Mouse (Mus musculus) intestine, embryonic 16.5 days (tissue): Measurements from ENCODE around the gene Crocc2. TPM values are rescaled to one million over a fixed set of nuclear protein-coding genes. Genes with fewer than 3 reads are reported as not detected.
A peak's percentile ranks its signal among the peaks of the same experiment; 100 is the strongest.

Experiments used
- ATAC-seq: fragments of 200-750 bp; cut with Nextera tagmentation; 2 replicates; pipeline ENCODE4 v1.8.0; 2017; ENCODE audit warnings: moderate TSS enrichment, moderate library complexity
- H3K27ac ChIP-seq: fragments of 300-500 bp; sonication (generic); 2 replicates; pipeline ENCODE4 v1.5.1; 2014; ENCODE audit warnings: mild to moderate bottlenecking, low read length
- H3K27me3 ChIP-seq: fragments of 300-500 bp; sonication (generic); replicated peaks from 2 replicates; pipeline ENCODE4 v1.6.1; 2014; ENCODE audit warnings: low read length, control low read depth, mixed read lengths; ENCODE audit not compliant: control insufficient read depth, insufficient read depth
- H3K36me3 ChIP-seq: fragments of 300-500 bp; sonication (generic); 2 replicates; pipeline ENCODE4 v1.6.1; 2014; ENCODE audit warnings: low read length, control low read depth; ENCODE audit not compliant: control insufficient read depth, insufficient read depth
- H3K4me1 ChIP-seq: fragments of 300-500 bp; sonication (generic); 2 replicates; pipeline ENCODE4 v1.6.1; 2014; ENCODE audit warnings: low read length, control low read depth, mixed read lengths; ENCODE audit not compliant: control insufficient read depth, insufficient read depth
- H3K4me2 ChIP-seq: fragments of 300-500 bp; sonication (generic); 2 replicates; pipeline ENCODE4 v1.6.1; 2014; ENCODE audit warnings: low read depth, low read length, control low read depth
- H3K4me3 ChIP-seq: fragments of 300-500 bp; sonication (generic); 2 replicates; pipeline ENCODE4 v1.5.1; 2014; ENCODE audit warnings: mild to moderate bottlenecking, low read length
- H3K9ac ChIP-seq: fragments of 300-500 bp; sonication (generic); 2 replicates; pipeline ENCODE4 v1.6.1; 2014; ENCODE audit warnings: low read depth, low read length
- H3K9me3 ChIP-seq: fragments of 300-500 bp; sonication (generic); 2 replicates; pipeline ENCODE4 v1.6.1; 2016; ENCODE audit warnings: low read length, control low read depth; ENCODE audit not compliant: control insufficient read depth
- WGBS: fragments of 180-500 bp; shearing (Covaris S2); extraction: QIAGEN DNeasy Blood & Tissue Kit; methylation state at CpG from one replicate; pipeline ENCODE4 v1.1.7; 2014; 5-methylcytosine and 5-hydroxymethylcytosine counted together
- polyA plus RNA-seq: library from polyadenylated mRNA; unstranded; fragments of >200 nt; fragmentation: Nextera tagmentation; extraction: Ambion mirVana; gene quantifications from 2 replicates; pipeline ENCODE4 v1.2.1, GENCODE M21; 2015

The Crocc2 gene
- polyA plus RNA-seq, result 0.05 and 0.07 TPM in 2 replicates

- Histone ChIP-seq H3K27me3 (no peaks in the 10 kb centered on the region), H3K4me1 (no peaks in the 10 kb centered on the region), H3K4me2 (no peak within 1 kb of the TSS), H3K9ac (no peak within 1 kb of the TSS), H3K9me3 (no peaks in the 10 kb centered on the region), H3K27ac (no peak within 1 kb of the TSS), H3K36me3 (no peaks in the 10 kb centered on the region), H3K4me3 (no peak within 1 kb of the TSS)
- ATAC-seq, result peak; percentile 21; the same call in 1 of the 2 replicates
- WGBS, result 30% methylated on average over 10 of the region's 10 CpGs
These were observed at the start of gene Crocc2 for GRCm38 (mm10) chr1:93168295-93168775. Gene Crocc2 (plus strand): TSS chr1:93168725.

- WGBS, result 48% methylated on average over 4 of the region's 4 CpGs
- H3K4me2 ChIP-seq, result no peak overlapping the region
- H3K27me3 ChIP-seq, result no peaks in the 10 kb centered on the region
- H3K9me3 ChIP-seq, result no peaks in the 10 kb centered on the region
- H3K4me3 ChIP-seq, result no peak overlapping the region
- ATAC-seq, result no peak
- H3K27ac ChIP-seq, result no peak overlapping the region
- H3K9ac ChIP-seq, result no peak overlapping the region
- H3K36me3 ChIP-seq, result no peaks in the 10 kb centered on the region
- H3K4me1 ChIP-seq, result peaks cover 7% of the 10 kb centered on the region
These were observed 49.7 kb upstream of the Crocc2 start for GRCm38 (mm10) chr1:93118816-93119215.

GRCm38 (mm10) chr1:93123179-93123854 is 45.2 kb upstream of the Crocc2 start:
- no peak overlapping the region for H3K4me2 ChIP-seq
- H3K4me3 ChIP-seq, result no peak overlapping the region
- 72% methylated on average over 11 of the region's 11 CpGs for WGBS
- peaks cover 4% of the 10 kb centered on the region; the same call in 1 of the 2 replicates for H3K4me1 ChIP-seq
- no peaks in the 10 kb centered on the region for H3K27me3 ChIP-seq
- ATAC-seq, result no peak
- no peaks in the 10 kb centered on the region for H3K36me3 ChIP-seq
- H3K27ac ChIP-seq, result no peak overlapping the region
- no peak overlapping the region for H3K9ac ChIP-seq
- H3K9me3 ChIP-seq, result no peaks in the 10 kb centered on the region

- no peak overlapping the region for H3K27ac ChIP-seq
- no peak overlapping the region for H3K4me2 ChIP-seq
- no peak overlapping the region for H3K4me3 ChIP-seq
- H3K36me3 ChIP-seq, result no peaks in the 10 kb centered on the region
- ATAC-seq, result no peak
- 63% methylated on average over 8 of the region's 8 CpGs for WGBS
- no peaks in the 10 kb centered on the region for H3K27me3 ChIP-seq
- H3K9me3 ChIP-seq, result no peaks in the 10 kb centered on the region
- H3K9ac ChIP-seq, result no peak overlapping the region
- peaks cover 4% of the 10 kb centered on the region; the same call in 1 of the 2 replicates for H3K4me1 ChIP-seq
These were observed 44.5 kb upstream of the Crocc2 start for GRCm38 (mm10) chr1:93124066-93124465.

GRCm38 (mm10) chr1:93125256-93125655 is 43.3 kb upstream of the Crocc2 start:
- WGBS, result 48% methylated on average over 5 of the region's 5 CpGs
- peak; percentile 39 for ATAC-seq
- no peak overlapping the region for H3K9ac ChIP-seq
- H3K27ac ChIP-seq, result 0 out of 2 replicates have a peak overlapping the region, but pooled peaks have one; percentile 19
- no peaks in the 10 kb centered on the region for H3K9me3 ChIP-seq
- H3K4me1 ChIP-seq, result peaks cover 4% of the 10 kb centered on the region; the same call in 1 of the 2 replicates
- no peak overlapping the region for H3K4me2 ChIP-seq
- no peak overlapping the region for H3K4me3 ChIP-seq
- no peaks in the 10 kb centered on the region for H3K27me3 ChIP-seq
- no peaks in the 10 kb centered on the region for H3K36me3 ChIP-seq

- 83% methylated on average over 8 of the region's 8 CpGs for WGBS
- Histone ChIP-seq H3K4me1 (peaks cover 4% of the 10 kb centered on the region; the same call in 1 of the 2 replicates), H3K9ac (no peak overlapping the region), H3K27me3 (no peaks in the 10 kb centered on the region), H3K9me3 (no peaks in the 10 kb centered on the region), H3K36me3 (no peaks in the 10 kb centered on the region), H3K27ac (no peak overlapping the region), H3K4me2 (no peak overlapping the region), H3K4me3 (no peak overlapping the region)
- no peak for ATAC-seq
These were observed 40.3 kb upstream of the Crocc2 start for GRCm38 (mm10) chr1:93128209-93128608.

GRCm38 (mm10) chr1:93128710-93129349 is 39.7 kb upstream of the Crocc2 start:
- Histone ChIP-seq H3K4me3 (no peak overlapping the region), H3K27ac (no peak overlapping the region), H3K36me3 (no peaks in the 10 kb centered on the region), H3K9ac (no peak overlapping the region), H3K9me3 (no peaks in the 10 kb centered on the region), H3K27me3 (no peaks in the 10 kb centered on the region), H3K4me1 (peaks cover under 1% of the 10 kb centered on the region; the same call in 1 of the 2 replicates), H3K4me2 (no peak overlapping the region)
- 29% methylated on average over 6 of the region's 6 CpGs for WGBS
- ATAC-seq, result peak; percentile 77

- H3K4me3 ChIP-seq, result no peak overlapping the region
- WGBS, result 68% methylated on average over 10 of the region's 10 CpGs
- ATAC-seq, result no peak
- H3K9me3 ChIP-seq, result no peaks in the 10 kb centered on the region
- no peaks in the 10 kb centered on the region for H3K36me3 ChIP-seq
- no peaks in the 10 kb centered on the region for H3K4me1 ChIP-seq
- no peak overlapping the region for H3K27ac ChIP-seq
- H3K27me3 ChIP-seq, result no peaks in the 10 kb centered on the region
- H3K9ac ChIP-seq, result no peak overlapping the region
- H3K4me2 ChIP-seq, result no peak overlapping the region
These were observed 38.1 kb upstream of the Crocc2 start for GRCm38 (mm10) chr1:93130242-93130983.

GRCm38 (mm10) chr1:93132676-93133075 is 35.8 kb upstream of the Crocc2 start:
- no peaks in the 10 kb centered on the region for H3K4me1 ChIP-seq
- no peaks in the 10 kb centered on the region for H3K36me3 ChIP-seq
- no peak overlapping the region for H3K27ac ChIP-seq
- H3K27me3 ChIP-seq, result no peaks in the 10 kb centered on the region
- no peak overlapping the region for H3K4me3 ChIP-seq
- no peak overlapping the region for H3K4me2 ChIP-seq
- no peaks in the 10 kb centered on the region for H3K9me3 ChIP-seq
- H3K9ac ChIP-seq, result no peak overlapping the region
- 56% methylated on average over 8 of the region's 8 CpGs for WGBS
- ATAC-seq, result peak; percentile 27; the same call in 1 of the 2 replicates
